Mouse (Mus musculus) liver, adult 2 months (tissue): ENCODE data around the gene Scgb2a2. TPM values are rescaled to one million over a fixed set of nuclear protein-coding genes. Genes with fewer than 3 reads are reported as not detected.
A peak's percentile ranks its signal among the peaks of the same experiment; 100 is the strongest.

Experiments
- DNase-seq: peaks from one replicate; pipeline ENCODE4 v3.0.0-alpha.2; 2011; ENCODE audit warnings: low read depth, low spot score; ENCODE audit errors: extremely low read depth
- H3K27ac ChIP-seq: fragments of 200-500 bp; replicated peaks from 2 replicates; pipeline ENCODE4 v1.5.1; 2012; ENCODE audit warnings: low read depth, mild to moderate bottlenecking, control low read depth, inconsistent platforms, low read length; ENCODE audit not compliant: insufficient read depth
- H3K27me3 ChIP-seq: fragments of 200-500 bp; 2 replicates; pipeline ENCODE4 v1.6.1; 2012; ENCODE audit warnings: mild to moderate bottlenecking, moderate library complexity, low read length, inconsistent platforms; ENCODE audit not compliant: control insufficient read depth, insufficient read depth
- H3K36me3 ChIP-seq: fragments of 200-500 bp; 2 replicates; pipeline ENCODE4 v1.6.1; 2012; ENCODE audit warnings: low read length, inconsistent platforms; ENCODE audit not compliant: control insufficient read depth, insufficient read depth
- H3K4me1 ChIP-seq: fragments of 200-500 bp; 2 replicates; pipeline ENCODE4 v1.6.1; 2011; ENCODE audit warnings: low read length; ENCODE audit not compliant: control insufficient read depth, insufficient read depth
- H3K4me3 ChIP-seq: fragments of 200-500 bp; 2 replicates; pipeline ENCODE4 v1.5.1; 2011; ENCODE audit warnings: low read depth, mild to moderate bottlenecking, control low read depth, low read length, moderate library complexity; ENCODE audit not compliant: insufficient read depth
- H3K79me2 ChIP-seq: fragments of 200-500 bp; 2 replicates; pipeline ENCODE4 v1.6.1; 2012; ENCODE audit warnings: inconsistent platforms, mild to moderate bottlenecking, low read length, moderate library complexity; ENCODE audit not compliant: control insufficient read depth, insufficient read depth
- H3K9ac ChIP-seq: fragments of 200-500 bp; 2 replicates; pipeline ENCODE4 v1.6.1; 2012; ENCODE audit warnings: low read depth, mild to moderate bottlenecking, control low read depth, inconsistent platforms, low read length
- CTCF ChIP-seq: fragments of 200-500 bp; IDR thresholded peaks from 2 replicates; pipeline ENCODE4 v1.5.1; 2011; ENCODE audit warnings: low read depth, low read length, control low read depth
- POLR2A ChIP-seq: fragments of 200-500 bp; IDR thresholded peaks from 2 replicates; pipeline ENCODE4 v1.6.1; 2011; ENCODE audit warnings: low read length, control low read depth; ENCODE audit not compliant: insufficient read depth; ENCODE audit errors: extremely low read depth
- WGBS: fragments of 180-500 bp; shearing (Covaris S2); methylation state at CpG from one replicate; pipeline ENCODE4 v1.1.7; 2018; 5-methylcytosine and 5-hydroxymethylcytosine counted together
- polyA plus RNA-seq: library from polyadenylated mRNA; depleted of rRNA; stranded (reverse); fragments of >200 nt; gene quantifications from 2 replicates; pipeline ENCODE4 v1.2.3, GENCODE M21; 2012
- total RNA-seq: library from RNA; depleted of rRNA; stranded (reverse); fragments of >200 nt; gene quantifications from 2 replicates; pipeline ENCODE4 v1.2.3, GENCODE M21; 2014

Scgb2a2 gene
- total and polyA plus RNA-seq, 2 experiments, result not detected

DNA sequence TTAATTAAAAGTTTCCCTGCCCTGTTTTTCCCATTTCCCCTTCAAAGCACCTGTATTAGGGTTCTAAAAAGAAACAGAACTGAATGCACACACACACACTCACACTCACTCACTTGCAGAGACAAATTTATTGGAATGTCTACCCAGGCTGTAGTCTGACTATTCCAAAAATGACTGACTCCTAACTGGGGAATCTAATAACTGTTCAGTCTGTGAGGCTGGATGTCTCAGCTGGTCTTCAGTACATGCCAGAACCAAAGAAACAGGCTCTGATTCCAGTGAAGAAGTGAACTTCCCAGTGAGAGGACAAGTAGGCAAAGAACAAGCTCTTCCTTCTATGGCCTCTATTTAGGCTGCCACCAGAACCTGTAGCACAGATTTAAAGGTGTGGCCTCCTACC is 18.1 kb downstream of the Scgb2a2 start:
- H3K9ac ChIP-seq, result no peak overlapping the region
- no peak for DNase-seq
- H3K4me1 ChIP-seq, result no peaks in the 10 kb centered on the region
- H3K36me3 ChIP-seq, result no peaks in the 10 kb centered on the region
- H3K27me3 ChIP-seq, result no peaks in the 10 kb centered on the region
- H3K27ac ChIP-seq, result no peak overlapping the region
- no peaks in the 10 kb centered on the region for H3K79me2 ChIP-seq
- no peak for TF ChIP-seq CTCF
- TF ChIP-seq POLR2A, result no peak
- no peak overlapping the region for H3K4me3 ChIP-seq

GRCm38 (mm10) chr19:9878186-9878835 is 30.9 kb downstream of the Scgb2a2 start:
- WGBS, result 97% methylated on average over 20 of the region's 20 CpGs
- Histone ChIP-seq H3K36me3 (no peaks in the 10 kb centered on the region), H3K4me1 (no peaks in the 10 kb centered on the region), H3K79me2 (no peaks in the 10 kb centered on the region), H3K4me3 (no peak overlapping the region), H3K27ac (no peak overlapping the region), H3K9ac (no peak overlapping the region), H3K27me3 (no peaks in the 10 kb centered on the region)
- no peak for DNase-seq
- TF ChIP-seq POLR2A, result no peak
- TF ChIP-seq CTCF, result no peak

DNA sequence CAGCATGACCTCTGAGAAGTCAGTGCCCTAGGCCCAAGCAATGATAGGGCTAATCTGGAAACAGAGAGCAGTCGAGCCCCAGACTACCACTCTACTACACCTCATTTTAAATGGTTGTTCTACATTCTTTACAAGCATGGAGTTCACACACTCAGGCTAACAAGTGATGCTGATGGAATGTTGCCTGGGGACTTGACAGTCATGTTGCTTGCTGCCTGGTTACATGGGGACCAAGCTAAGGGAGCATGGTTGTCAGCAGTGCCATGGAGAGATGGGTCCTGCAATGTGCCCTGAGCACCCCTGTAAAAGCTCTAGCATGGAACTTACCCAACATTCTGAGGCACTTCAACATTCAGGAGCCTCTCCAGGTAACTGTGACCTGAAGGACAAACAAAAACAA is 39.0 kb downstream of the Scgb2a2 start:
- H3K9ac ChIP-seq, result no peak overlapping the region
- TF ChIP-seq POLR2A (no peak), CTCF (no peak)
- H3K27me3 ChIP-seq, result no peaks in the 10 kb centered on the region
- WGBS, result 49% methylated on average over 1 of the region's 1 CpGs
- 0 out of 2 replicates have a peak, but pooled peaks cover 2% of the 10 kb centered on the region for H3K36me3 ChIP-seq
- no peak for DNase-seq
- H3K4me1 ChIP-seq, result peaks cover 3% of the 10 kb centered on the region
- H3K79me2 ChIP-seq, result no peaks in the 10 kb centered on the region; the same call in 1 of the 2 replicates
- H3K27ac ChIP-seq, result no peak overlapping the region
- no peak overlapping the region for H3K4me3 ChIP-seq

DNA sequence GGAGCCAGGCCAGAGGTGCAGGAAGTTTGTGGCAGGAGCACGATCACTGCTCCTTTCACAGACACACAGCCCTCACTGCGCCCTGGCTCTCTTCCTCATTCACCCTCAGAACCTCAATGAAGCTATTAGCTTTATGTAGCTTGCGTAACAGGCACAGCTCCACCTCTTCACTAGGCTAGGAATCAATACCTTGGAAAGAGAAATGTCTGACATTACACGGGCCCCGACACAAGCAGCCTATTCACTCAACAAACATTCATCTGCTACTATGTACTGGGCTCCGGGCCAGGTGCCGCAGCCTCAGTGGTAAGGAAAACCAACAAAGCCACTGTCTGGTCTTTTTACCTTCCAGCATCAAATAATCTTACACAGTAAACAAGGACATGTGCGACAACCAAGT is 39.4 kb downstream of the Scgb2a2 start:
- 27% methylated on average over 8 of the region's 8 CpGs for WGBS
- no peak overlapping the region for H3K4me3 ChIP-seq
- H3K36me3 ChIP-seq, result 0 out of 2 replicates have a peak, but pooled peaks cover 2% of the 10 kb centered on the region
- H3K27ac ChIP-seq, result no peak overlapping the region
- H3K9ac ChIP-seq, result no peak overlapping the region
- no peak for TF ChIP-seq CTCF
- no peak for TF ChIP-seq POLR2A
- H3K27me3 ChIP-seq, result no peaks in the 10 kb centered on the region
- DNase-seq, result peak; percentile 53
- no peaks in the 10 kb centered on the region; the same call in 1 of the 2 replicates for H3K79me2 ChIP-seq
- peaks cover 3% of the 10 kb centered on the region for H3K4me1 ChIP-seq

- Histone ChIP-seq H3K27me3 (no peaks in the 10 kb centered on the region), H3K4me3 (no peak overlapping the region), H3K79me2 (peaks cover 15% of the 10 kb centered on the region; the same call in 1 of the 2 replicates), H3K27ac (no peak overlapping the region), H3K9ac (no peak overlapping the region), H3K4me1 (no peaks in the 10 kb centered on the region; the same call in 1 of the 2 replicates), H3K36me3 (no peaks in the 10 kb centered on the region)
- DNase-seq, result no peak
- TF ChIP-seq POLR2A (no peak), CTCF (no peak)
- WGBS, result 74% methylated on average over 5 of the region's 5 CpGs
Observed at GRCm38 (mm10) chr19:9896067-9896466, 48.7 kb downstream of the Scgb2a2 start.
